Mouse (Mus musculus): ENCODE measurements at regions not wholly inside any gene's neighbourhood (a gene's known extent, or its start where the extent isn't known, plus 50 kb on each side); places are given as distances from the start of the nearest gene placed in this dataset.

DNA sequence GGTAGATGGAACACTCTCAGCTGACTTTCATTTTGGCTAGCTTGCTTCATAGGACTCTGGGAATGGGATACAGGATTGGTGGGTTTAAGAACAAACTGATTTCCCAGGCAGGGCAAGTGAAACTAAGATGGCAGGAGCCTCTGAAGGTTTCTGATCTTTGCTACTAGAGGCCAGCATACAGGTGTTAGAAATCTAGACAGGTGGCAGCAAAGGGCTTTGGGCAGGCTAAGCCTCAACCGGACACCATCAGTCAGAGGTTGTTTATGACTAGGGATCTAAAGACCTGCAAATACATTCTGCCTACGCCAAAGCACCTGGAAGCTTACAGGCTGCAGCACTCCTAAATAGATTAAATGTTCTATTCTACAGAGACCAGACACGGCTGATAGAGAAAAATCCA, 2233.4 kb downstream of the 4930444P10Rik start:
- H3K27me3 ChIP-seq, result 0 out of 2 replicates have a peak, but pooled peaks cover 3% of the 10 kb centered on the region
- no peaks in the 10 kb centered on the region for H3K36me3 ChIP-seq
- ATAC-seq (ENCODE audit: low FRiP score, low read depth), result no peak
- H3K9me3 ChIP-seq, result no peaks in the 10 kb centered on the region
- no peaks in the 10 kb centered on the region for H3K4me1 ChIP-seq (replicated peaks)
- H3K4me3 ChIP-seq, result no peak overlapping the region
- no peak overlapping the region for H3K27ac ChIP-seq (replicated peaks)
- no peak overlapping the region for H3K9ac ChIP-seq
- 72% methylated on average over 3 of the region's 3 CpGs for WGBS
- H3K4me2 ChIP-seq, result no peak overlapping the region

DNA sequence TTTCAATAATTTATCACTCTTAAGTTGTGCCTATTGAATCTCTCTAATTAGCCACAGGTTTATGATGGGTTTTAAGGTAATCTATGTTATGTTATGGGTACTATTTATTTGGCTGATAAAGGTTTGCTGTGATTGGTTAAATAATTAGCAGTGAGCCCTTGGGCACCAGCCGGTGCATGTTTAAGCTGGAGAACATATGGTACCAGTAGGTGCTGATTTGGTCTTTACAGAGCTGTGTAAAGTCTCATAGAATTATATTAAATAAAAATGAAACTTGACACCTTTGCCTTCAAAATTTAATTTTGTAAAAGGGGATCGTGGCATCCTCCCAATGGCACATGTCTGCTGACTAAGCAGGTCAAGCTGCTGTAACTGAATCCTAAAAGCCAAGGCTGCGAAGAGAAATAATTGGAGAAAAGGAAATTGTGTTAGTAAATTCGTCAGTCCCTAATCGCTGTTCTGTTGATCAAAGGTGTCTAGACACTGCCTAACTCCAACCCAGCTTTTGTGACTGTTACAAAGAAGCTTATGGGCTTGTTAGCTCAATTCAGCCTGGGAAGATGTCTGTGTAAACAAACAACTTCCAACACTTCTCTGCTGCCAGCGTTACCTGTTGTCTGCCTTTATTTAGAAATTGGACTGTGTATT, 2234.6 kb downstream of the 4930444P10Rik start:
- Histone ChIP-seq H3K9me3 (no peaks in the 10 kb centered on the region), H3K4me1 (replicated peaks) (no peaks in the 10 kb centered on the region), H3K36me3 (no peaks in the 10 kb centered on the region), H3K9ac (no peak overlapping the region), H3K27ac (replicated peaks) (no peak overlapping the region), H3K4me2 (no peak overlapping the region), H3K4me3 (no peak overlapping the region), H3K27me3 (0 out of 2 replicates have a peak, but pooled peaks cover 3% of the 10 kb centered on the region)
- 55% methylated on average over 6 of the region's 6 CpGs for WGBS
- no peak for ATAC-seq (ENCODE audit: low FRiP score, low read depth)

DNA sequence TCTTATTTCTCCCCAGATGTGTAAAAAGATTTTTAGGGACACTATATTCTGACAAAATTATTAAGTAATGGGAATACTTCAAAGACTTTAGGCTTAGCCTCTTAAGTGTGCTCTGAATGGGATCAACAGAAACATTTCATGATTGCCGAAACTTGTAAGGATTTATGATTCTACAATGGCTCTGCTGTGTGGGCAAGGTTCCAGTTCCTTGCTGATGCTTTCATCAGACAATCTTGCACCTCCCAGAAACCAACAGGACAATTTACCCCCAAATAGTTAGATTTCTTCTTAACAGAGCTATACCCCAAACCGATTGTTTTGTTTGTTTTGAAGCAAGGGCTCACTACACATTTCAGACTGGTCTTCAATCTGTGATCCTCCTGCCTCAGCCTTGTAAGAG, 2236.1 kb downstream of the 4930444P10Rik start:
- 0 out of 2 replicates have a peak, but pooled peaks cover 3% of the 10 kb centered on the region for H3K27me3 ChIP-seq
- H3K9ac ChIP-seq, result no peak overlapping the region
- no peak overlapping the region for H3K4me2 ChIP-seq
- 84% methylated on average over 2 of the region's 2 CpGs for WGBS
- ATAC-seq (ENCODE audit: low FRiP score, low read depth), result no peak
- H3K4me1 ChIP-seq (replicated peaks), result no peaks in the 10 kb centered on the region
- H3K4me3 ChIP-seq, result no peak overlapping the region
- H3K36me3 ChIP-seq, result no peaks in the 10 kb centered on the region
- no peaks in the 10 kb centered on the region for H3K9me3 ChIP-seq
- no peak overlapping the region for H3K27ac ChIP-seq (replicated peaks)

GRCm38 (mm10) chr1:13851144-13851543, 2242.0 kb downstream of the 4930444P10Rik start:
- Histone ChIP-seq H3K9me3 (no peaks in the 10 kb centered on the region), H3K4me1 (replicated peaks) (no peaks in the 10 kb centered on the region), H3K27me3 (no peaks in the 10 kb centered on the region), H3K4me3 (no peak overlapping the region), H3K4me2 (no peak overlapping the region), H3K9ac (no peak overlapping the region), H3K27ac (replicated peaks) (no peak overlapping the region), H3K36me3 (no peaks in the 10 kb centered on the region)
- 67% methylated on average over 5 of the region's 5 CpGs for WGBS
- no peak for ATAC-seq (ENCODE audit: low FRiP score, low read depth)

GRCm38 (mm10) chr1:13849071-13849470, 2244.1 kb downstream of the 4930444P10Rik start:
- no peaks in the 10 kb centered on the region for H3K9me3 ChIP-seq
- H3K27ac ChIP-seq (replicated peaks), result no peak overlapping the region
- no peaks in the 10 kb centered on the region for H3K27me3 ChIP-seq
- no peaks in the 10 kb centered on the region for H3K4me1 ChIP-seq (replicated peaks)
- no peak overlapping the region for H3K4me2 ChIP-seq
- H3K9ac ChIP-seq, result no peak overlapping the region
- WGBS, result 87% methylated on average over 4 of the region's 4 CpGs
- no peak for ATAC-seq (ENCODE audit: low FRiP score, low read depth)
- no peaks in the 10 kb centered on the region for H3K36me3 ChIP-seq
- no peak overlapping the region for H3K4me3 ChIP-seq

DNA sequence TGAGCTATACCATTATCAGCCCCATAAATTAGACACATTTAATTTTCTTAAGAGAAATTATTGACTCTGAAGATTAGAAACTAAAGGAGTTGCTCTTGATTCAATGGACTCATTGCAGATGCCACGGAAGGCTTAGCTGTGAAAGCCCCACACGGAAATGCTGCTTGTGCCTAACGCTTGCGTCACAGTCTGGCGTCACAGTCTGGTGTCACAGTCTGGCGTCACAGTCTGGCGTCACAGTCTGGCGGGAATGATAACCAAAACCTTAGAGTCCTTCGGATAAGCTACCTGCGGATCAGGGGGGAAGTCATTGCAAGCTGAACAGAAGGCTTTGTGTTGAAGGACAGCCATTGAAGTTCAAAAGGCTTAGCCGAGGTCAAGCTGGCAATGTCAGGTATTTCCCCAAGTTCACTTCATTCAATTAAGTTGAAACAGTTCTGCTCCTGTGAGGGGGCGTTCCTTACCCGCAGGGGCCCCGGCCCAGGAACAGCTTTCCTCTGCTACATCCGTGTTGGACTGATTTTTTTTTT, 2246.7 kb downstream of the 4930444P10Rik start:
- WGBS, result 85% methylated on average over 15 of the region's 15 CpGs
- no peak for ATAC-seq (ENCODE audit: low FRiP score, low read depth)
- no peak overlapping the region for H3K4me2 ChIP-seq
- no peaks in the 10 kb centered on the region for H3K9me3 ChIP-seq
- no peak overlapping the region for H3K27ac ChIP-seq (replicated peaks)
- no peak overlapping the region for H3K9ac ChIP-seq
- no peaks in the 10 kb centered on the region for H3K27me3 ChIP-seq
- H3K4me1 ChIP-seq (replicated peaks), result no peaks in the 10 kb centered on the region
- no peaks in the 10 kb centered on the region for H3K36me3 ChIP-seq
- H3K4me3 ChIP-seq, result no peak overlapping the region

- WGBS, result 77% methylated on average over 1 of the region's 1 CpGs
- H3K9me3 ChIP-seq, result no peaks in the 10 kb centered on the region
- no peak overlapping the region for H3K27ac ChIP-seq (replicated peaks)
- H3K27me3 ChIP-seq, result no peaks in the 10 kb centered on the region
- no peak overlapping the region for H3K4me2 ChIP-seq
- peak; percentile 51; the same call in 1 of the 2 replicates for ATAC-seq (ENCODE audit: low FRiP score, low read depth)
- no peaks in the 10 kb centered on the region for H3K36me3 ChIP-seq
- H3K4me1 ChIP-seq (replicated peaks), result peaks cover 4% of the 10 kb centered on the region; the same call in 1 of the 2 replicates
- H3K9ac ChIP-seq, result no peak overlapping the region
- H3K4me3 ChIP-seq, result no peak overlapping the region
Measured at GRCm38 (mm10) chr1:13840309-13840622, 2252.9 kb downstream of the 4930444P10Rik start.

DNA sequence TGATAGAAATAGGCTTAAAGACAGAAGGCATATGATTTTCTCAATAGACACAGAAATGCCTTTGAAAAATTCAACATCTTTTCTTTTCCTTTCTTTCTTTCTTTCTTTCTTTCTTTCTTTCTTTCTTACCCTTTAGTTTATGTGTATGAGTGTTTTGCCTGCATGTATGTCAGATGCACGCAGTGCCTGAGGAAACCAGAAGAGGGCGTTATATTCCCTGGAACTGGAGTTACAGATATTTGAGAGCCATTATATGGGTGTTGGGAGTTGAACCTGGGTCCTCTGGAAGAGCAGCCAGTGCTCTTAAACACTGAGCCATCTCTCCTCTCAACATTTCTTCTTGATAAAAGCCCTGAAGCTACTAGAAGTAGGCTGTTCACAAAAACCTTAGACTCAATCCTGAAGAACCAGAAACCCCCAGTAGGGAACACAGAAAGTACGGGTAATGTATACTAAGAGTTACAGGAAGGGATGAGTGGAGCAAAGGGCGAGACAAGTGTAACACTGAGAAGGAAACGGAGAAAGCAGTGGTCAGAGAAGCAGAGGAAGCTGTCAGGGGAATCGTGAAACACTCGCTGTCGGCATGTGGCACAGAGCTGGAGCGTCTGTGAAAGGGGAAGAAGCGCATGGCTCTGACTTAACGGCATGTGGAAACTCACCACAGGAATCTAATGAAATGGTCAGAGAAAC, 2253.4 kb downstream of the 4930444P10Rik start:
- Histone ChIP-seq H3K9me3 (no peaks in the 10 kb centered on the region), H3K36me3 (no peaks in the 10 kb centered on the region), H3K27ac (replicated peaks) (no peak overlapping the region), H3K27me3 (no peaks in the 10 kb centered on the region), H3K4me2 (no peak overlapping the region), H3K4me3 (no peak overlapping the region), H3K9ac (no peak overlapping the region), H3K4me1 (replicated peaks) (peaks cover 7% of the 10 kb centered on the region; the same call in 1 of the 2 replicates)
- WGBS, result 66% methylated on average over 11 of the region's 11 CpGs
- no peak for ATAC-seq (ENCODE audit: low FRiP score, low read depth)

- WGBS, result 48% methylated on average over 12 of the region's 12 CpGs
- ATAC-seq (ENCODE audit: low FRiP score, low read depth), result peak; percentile 82
- no peak overlapping the region for H3K27ac ChIP-seq (replicated peaks)
- H3K4me2 ChIP-seq, result no peak overlapping the region
- peaks cover 7% of the 10 kb centered on the region; the same call in 1 of the 2 replicates for H3K4me1 ChIP-seq (replicated peaks)
- H3K27me3 ChIP-seq, result no peaks in the 10 kb centered on the region
- no peaks in the 10 kb centered on the region for H3K9me3 ChIP-seq
- H3K9ac ChIP-seq, result no peak overlapping the region
- H3K4me3 ChIP-seq, result no peak overlapping the region
- no peaks in the 10 kb centered on the region for H3K36me3 ChIP-seq
Measured at GRCm38 (mm10) chr1:13834860-13835840, 2258.0 kb downstream of the 4930444P10Rik start.

GRCm38 (mm10) chr1:13807786-13808185, 2285.3 kb downstream of the 4930444P10Rik start:
- Histone ChIP-seq H3K4me1 (replicated peaks) (no peaks in the 10 kb centered on the region), H3K9me3 (no peaks in the 10 kb centered on the region), H3K9ac (no peak overlapping the region), H3K27ac (replicated peaks) (no peak overlapping the region), H3K36me3 (no peaks in the 10 kb centered on the region), H3K4me3 (no peak overlapping the region), H3K4me2 (no peak overlapping the region), H3K27me3 (no peaks in the 10 kb centered on the region)
- 52% methylated on average over 4 of the region's 4 CpGs for WGBS
- ATAC-seq (ENCODE audit: low FRiP score, low read depth), result no peak

- no peak for ATAC-seq (ENCODE audit: low FRiP score, low read depth)
- WGBS, result 87% methylated on average over 1 of the region's 1 CpGs
- H3K4me2 ChIP-seq, result no peak overlapping the region
Measured at GRCm38 (mm10) chr1:13800460-13800859, 2292.7 kb downstream of the 4930444P10Rik start.

DNA sequence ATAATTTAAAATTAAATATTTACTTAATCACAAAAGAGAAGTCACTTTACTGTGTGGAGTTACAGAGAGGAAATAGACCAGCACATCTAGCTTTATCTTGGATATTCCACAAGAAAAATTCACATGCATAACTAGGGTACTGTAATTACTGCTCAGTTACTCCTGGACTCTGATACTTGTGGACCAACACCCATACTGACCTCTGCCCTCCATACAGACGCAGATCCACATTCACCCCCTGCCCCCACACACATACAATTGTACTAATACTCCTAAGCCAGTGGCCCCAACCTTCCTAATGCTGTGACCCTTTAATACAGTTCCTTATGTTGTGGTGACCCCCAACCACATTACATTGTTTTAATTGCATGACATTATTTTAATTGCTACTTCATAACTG, 2294.3 kb downstream of the 4930444P10Rik start:
- H3K4me1 ChIP-seq (replicated peaks), result no peaks in the 10 kb centered on the region
- no peak for ATAC-seq (ENCODE audit: low FRiP score, low read depth)
- no peak overlapping the region for H3K27ac ChIP-seq (replicated peaks)
- no peak overlapping the region for H3K4me3 ChIP-seq
- H3K9ac ChIP-seq, result no peak overlapping the region
- no peak overlapping the region for H3K4me2 ChIP-seq
- H3K27me3 ChIP-seq, result no peaks in the 10 kb centered on the region
- 77% methylated on average over 1 of the region's 1 CpGs for WGBS
- no peaks in the 10 kb centered on the region for H3K9me3 ChIP-seq
- H3K36me3 ChIP-seq, result no peaks in the 10 kb centered on the region

More at GRCm38 (mm10) chr1:13800460-13800859, 2292.7 kb downstream of the 4930444P10Rik start:
- Histone ChIP-seq H3K27ac (replicated peaks) (no peak overlapping the region), H3K4me1 (replicated peaks) (no peaks in the 10 kb centered on the region), H3K36me3 (no peaks in the 10 kb centered on the region), H3K9me3 (no peaks in the 10 kb centered on the region), H3K4me3 (no peak overlapping the region), H3K9ac (no peak overlapping the region), H3K27me3 (no peaks in the 10 kb centered on the region)

All from hindbrain, embryonic 15.5 days (tissue).